Mouse (Mus musculus) layer of hippocampus, adult 9-10 months (tissue): ENCODE results near the gene Pcdh7.

Source experiments
- DNase-seq: peaks from one replicate; pipeline ENCODE4 v3.0.0; 2022; ENCODE audit warnings: low spot score

The Pcdh7 gene

GRCm38 (mm10) chr5:57797951-57798670, 80.3 kb downstream of the Pcdh7 start:
- DNase-seq, result no peak

DNA sequence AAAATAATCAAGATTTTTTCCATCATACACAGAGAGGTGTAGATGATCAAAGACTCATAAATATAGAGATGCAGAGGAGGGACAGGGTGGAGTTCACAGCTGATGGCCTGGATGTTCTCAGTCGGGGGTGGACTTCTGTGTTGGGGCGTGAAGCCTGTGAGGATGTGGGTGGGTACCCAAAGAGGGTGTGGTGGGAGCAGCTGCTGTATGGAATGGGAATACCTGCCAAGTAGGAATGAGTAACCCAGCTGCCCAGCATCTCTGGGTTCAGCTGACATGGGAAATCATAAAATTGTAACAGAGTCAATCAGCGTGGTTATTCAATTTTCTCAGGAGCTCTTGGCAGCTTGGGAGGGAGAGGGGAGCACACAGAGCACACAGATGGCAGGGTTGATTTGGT, 85.3 kb downstream of the Pcdh7 start:
- no peak for DNase-seq

GRCm38 (mm10) chr5:57803890-57804289, 86.1 kb downstream of the Pcdh7 start:
- no peak for DNase-seq

- no peak for DNase-seq
Measured at GRCm38 (mm10) chr5:57807350-57807749, 89.6 kb downstream of the Pcdh7 start.

DNA sequence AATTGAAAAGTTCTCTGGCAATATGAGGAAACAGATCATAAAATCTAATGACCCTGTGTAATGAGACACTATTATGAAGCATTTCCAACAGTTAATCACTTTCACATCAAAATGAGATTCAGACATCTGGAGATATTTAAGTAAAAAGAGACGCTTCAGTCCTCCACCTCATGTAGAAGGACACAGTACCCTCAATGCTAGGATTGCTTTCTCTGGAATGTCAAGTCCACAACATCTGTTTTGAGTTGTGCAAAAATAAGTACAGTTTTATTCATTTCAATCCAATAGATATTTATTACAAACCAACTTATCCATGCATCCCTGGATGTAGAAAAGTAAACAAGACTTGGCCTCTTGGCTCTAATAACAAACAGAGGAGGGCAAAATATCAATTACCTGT, 92.9 kb downstream of the Pcdh7 start:
- no peak for DNase-seq

- no peak for DNase-seq
Measured at GRCm38 (mm10) chr5:57815964-57816589, 98.3 kb downstream of the Pcdh7 start.

- no peak for DNase-seq
Measured at GRCm38 (mm10) chr5:57819788-57820187, 102.0 kb downstream of the Pcdh7 start.

- no peak for DNase-seq
Measured at GRCm38 (mm10) chr5:57821099-57821498, 103.3 kb downstream of the Pcdh7 start.

DNA sequence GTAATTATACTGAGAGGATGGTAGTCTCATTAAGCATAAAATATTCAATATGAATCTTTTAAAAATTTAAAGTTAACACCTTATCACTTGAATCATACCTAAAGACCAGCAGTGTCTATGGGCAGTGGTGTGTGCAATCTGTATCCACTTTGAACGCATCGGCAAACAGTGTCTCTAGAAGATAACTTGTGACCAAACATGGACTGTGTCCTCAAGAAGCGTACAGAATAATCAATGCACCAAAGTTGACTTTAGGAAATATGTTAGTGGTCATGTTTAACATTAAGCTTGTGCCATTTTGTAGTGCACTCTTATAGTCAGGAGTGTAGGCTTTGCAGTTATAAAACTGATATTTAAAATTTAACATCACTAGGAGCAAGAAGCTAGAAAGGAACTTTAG, 110.7 kb downstream of the Pcdh7 start:
- no peak for DNase-seq

DNA sequence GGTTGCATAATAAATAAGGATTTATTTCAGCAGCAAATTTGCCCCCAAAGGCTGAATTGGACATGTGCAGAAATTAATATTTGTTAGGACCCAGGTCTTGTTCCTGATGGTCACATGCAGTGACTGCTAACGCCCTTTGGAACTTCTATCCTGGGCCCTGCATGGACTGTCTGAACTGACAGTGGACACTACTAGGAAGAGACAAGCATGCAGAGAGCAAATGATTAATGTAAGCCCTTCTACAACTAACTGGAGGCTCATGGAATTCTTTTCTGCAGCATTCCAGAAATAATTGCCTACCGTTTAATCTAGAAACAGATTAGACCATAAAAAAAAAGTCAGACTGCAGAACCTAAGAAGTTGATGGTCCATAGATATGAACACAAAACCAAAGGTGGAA, 119.4 kb downstream of the Pcdh7 start:
- no peak for DNase-seq

- no peak for DNase-seq
Measured at GRCm38 (mm10) chr5:57841357-57842119, 123.8 kb downstream of the Pcdh7 start.

DNA sequence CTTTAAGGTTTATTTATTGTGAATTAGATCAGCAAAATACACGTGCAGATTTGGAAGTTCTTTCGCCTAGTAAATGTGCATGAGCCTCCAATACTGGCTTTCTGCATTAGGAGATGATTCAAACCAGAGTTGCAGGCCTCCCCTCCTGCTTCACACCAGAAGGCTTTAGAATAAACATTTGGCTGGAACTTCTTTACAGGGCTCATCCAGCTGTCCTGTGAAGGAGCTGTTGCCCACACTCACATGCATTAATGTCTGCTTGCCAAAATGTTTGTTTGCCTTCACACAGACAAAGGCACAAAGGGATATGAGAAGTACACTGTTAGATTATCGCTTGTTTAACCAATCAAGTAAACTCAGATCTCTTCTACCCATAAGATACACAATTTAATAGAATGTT, 129.7 kb downstream of the Pcdh7 start:
- peak; percentile 31 for DNase-seq

- no peak for DNase-seq
Measured at GRCm38 (mm10) chr5:57850111-57850510, 132.3 kb downstream of the Pcdh7 start.

DNA sequence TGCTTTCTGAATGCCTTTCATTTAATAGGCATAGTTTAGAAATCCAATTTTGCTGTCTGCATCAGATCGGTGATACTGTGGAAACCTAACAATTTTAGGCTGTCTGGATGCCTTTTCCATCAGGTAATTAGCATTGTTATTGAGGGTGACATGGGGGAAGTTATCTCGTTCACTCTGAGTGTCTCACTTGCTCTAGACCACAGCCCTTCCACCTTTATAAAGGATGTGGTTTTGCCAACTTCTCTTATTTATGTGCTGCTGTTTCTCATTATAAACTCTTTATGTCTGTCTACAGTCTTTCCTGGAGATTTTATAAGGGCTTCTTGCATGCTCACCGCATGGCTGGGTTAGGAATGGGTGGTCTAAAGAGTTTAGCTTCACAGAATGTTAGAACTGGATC, 139.5 kb downstream of the Pcdh7 start:
- DNase-seq, result no peak

DNA sequence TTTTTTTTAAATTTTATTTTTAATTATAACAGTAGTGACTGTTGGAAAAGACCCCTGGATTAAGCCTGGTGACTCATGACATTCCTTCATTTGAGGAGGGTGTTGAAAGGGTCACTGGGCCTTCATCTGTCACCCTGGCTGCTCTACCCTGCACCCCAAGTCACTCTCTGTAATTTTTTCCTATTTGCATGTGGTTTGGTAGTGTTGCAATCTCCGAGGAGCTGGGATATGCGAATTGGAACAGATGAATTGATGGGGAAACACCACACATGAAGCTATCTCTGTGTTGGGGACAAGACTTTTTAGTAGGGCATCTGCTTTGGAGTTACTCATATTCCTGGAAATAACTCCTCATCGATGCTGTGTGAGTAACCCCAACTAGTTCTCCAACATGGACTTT, 146.5 kb downstream of the Pcdh7 start:
- DNase-seq, result no peak

DNA sequence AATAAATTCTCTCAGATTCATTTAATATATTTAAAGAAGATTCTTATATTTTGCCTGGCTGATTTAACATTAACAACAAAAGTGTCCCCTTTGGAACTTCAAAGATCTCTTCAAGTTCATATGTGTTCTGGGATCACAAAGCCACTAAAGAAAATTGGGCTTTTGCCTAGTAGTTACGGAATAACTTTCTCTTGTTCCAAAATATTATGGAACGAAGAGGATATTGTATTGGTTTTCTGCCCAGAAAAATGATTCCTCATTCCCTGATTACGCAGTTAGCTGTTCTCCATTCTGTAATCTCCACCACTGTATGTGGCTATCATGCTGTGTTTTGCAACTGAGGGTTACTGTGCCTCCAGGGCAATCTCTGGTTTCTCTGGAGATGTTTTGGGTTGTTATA, 147.5 kb downstream of the Pcdh7 start:
- DNase-seq, result no peak

GRCm38 (mm10) chr5:57866097-57866496, 148.3 kb downstream of the Pcdh7 start:
- DNase-seq, result no peak

DNA sequence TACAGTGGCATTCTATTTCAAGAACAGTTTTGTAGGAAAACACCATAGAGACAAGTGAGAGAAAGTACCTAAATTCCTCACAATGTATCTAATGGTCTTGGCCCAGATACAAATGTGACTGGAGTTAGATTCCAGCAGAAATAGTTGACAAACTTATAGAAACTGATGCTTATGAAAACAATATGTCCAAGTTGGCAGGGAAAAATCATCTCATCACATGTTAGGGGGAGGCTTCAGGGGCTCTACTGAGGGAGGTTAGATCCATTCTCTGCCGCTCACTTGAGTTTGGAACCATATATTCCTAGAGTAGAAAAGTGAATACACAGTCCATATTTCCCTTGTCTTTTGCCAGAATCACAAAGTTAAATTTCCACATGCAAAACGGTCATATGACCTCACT, 150.1 kb downstream of the Pcdh7 start:
- DNase-seq, result no peak

GRCm38 (mm10) chr5:57868702-57869101, 150.9 kb downstream of the Pcdh7 start:
- DNase-seq, result no peak

DNA sequence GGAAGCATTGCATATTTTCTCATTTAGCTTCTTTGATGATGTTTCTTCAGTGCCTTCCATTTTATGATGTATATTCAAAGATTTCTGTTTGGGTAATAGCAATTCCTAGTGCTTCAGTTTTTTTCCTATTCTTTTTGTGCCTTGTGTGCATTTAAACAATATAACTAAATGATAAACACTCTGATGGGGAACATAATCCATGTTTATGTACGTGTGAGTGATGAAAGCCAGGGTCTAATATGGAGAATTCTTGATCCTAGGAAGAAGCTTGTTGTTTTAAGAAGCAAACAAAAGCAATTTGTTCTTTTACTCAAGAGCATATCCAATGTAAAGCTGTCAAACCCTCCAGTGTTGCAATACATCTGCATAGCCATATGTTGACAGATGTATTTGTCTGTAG, 153.0 kb downstream of the Pcdh7 start:
- DNase-seq, result no peak

DNA sequence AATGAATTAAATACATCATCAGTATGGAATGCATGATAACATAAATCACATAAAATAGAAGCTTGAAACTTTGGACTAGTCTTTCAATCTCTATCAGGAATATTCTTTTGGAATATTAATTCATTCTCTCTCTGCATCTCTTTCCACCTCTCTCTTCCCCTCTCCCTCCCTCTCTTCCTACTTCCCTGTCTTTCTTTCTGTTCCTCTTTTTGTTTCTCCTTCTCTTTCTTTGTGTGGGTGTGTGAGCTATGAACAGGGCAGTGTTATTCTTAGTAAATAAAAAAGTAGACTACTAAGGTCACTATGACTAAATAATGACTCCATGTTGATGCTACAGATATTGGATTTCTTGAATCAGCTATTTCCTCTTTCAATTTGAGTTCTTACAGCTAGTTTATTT, 167.2 kb downstream of the Pcdh7 start:
- no peak for DNase-seq

DNA sequence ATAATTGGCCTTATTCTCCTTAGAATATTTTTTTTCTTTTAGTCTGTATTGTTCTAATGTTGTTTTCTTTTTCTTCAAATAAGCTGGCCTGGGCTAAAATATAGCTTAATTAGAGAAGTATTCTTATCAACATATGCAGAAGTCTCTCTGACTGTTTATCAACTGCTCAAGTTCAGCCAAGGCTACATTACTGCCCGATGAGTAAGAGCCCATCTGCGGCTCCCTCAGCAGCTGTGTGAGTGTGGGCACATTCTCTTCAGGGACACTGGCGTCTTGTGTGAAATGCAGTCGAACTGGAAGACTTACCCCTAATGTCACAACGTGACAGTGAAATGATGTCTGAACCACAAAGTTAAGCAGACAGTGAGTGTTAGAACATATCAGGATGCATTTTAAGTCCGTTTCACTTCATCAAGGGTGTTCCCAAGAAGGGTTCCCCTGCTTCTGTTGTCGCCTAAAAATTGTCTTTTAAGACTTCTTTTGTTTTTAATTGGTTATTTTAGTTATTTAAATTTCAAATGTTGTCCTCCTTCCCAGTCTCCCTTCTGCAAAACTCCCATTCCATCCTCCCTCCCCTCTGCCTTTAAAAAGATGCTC, 181.3 kb downstream of the Pcdh7 start:
- DNase-seq, result no peak

- no peak for DNase-seq
Measured at GRCm38 (mm10) chr5:57907218-57907617, 189.5 kb downstream of the Pcdh7 start.
